Mouse (Mus musculus) myocyte (in vitro differentiated cells): ENCODE measurements around the gene Gpr180. TPM values are rescaled to one million over a fixed set of nuclear protein-coding genes. Genes with fewer than 3 reads are reported as not detected.

Experiments
- H3K27me3 ChIP-seq: one replicate; pipeline ENCODE4 v1.6.1; 2011; ENCODE audit not compliant: control insufficient read depth, insufficient read depth, insufficient read length
- H3K36me3 ChIP-seq: one replicate; pipeline ENCODE4 v1.6.1; 2011; ENCODE audit not compliant: control insufficient read depth, insufficient read depth
- H3K4me2 ChIP-seq: one replicate; pipeline ENCODE4 v1.6.1; 2011; ENCODE audit warnings: low read depth, control low read depth
- H3K4me3 ChIP-seq: one replicate; pipeline ENCODE4 v1.5.1; 2011; ENCODE audit warnings: mild to moderate bottlenecking, control low read depth, moderate library complexity
- H3K79me2 ChIP-seq: one replicate; pipeline ENCODE4 v1.6.1; 2011; ENCODE audit not compliant: control insufficient read depth, insufficient read depth
- H3ac ChIP-seq: one replicate; pipeline ENCODE4 v1.6.1; 2011; ENCODE audit not compliant: control insufficient read depth, insufficient read length
- CEBPB ChIP-seq: IDR thresholded peaks from 2 replicates; pipeline ENCODE4 v1.6.1; 2011; ENCODE audit warnings: mild to moderate bottlenecking, moderate library complexity; ENCODE audit not compliant: poor library complexity, insufficient read depth, severe bottlenecking
- E2F4 ChIP-seq: IDR thresholded peaks from one replicate; pipeline ENCODE4 v1.6.1; 2011; ENCODE audit warnings: mild to moderate bottlenecking, control low read depth, moderate library complexity; ENCODE audit not compliant: insufficient read depth
- MAX ChIP-seq: IDR thresholded peaks from one replicate; pipeline ENCODE4 v1.6.1; 2011; ENCODE audit warnings: low read depth, mild to moderate bottlenecking, control low read depth
- MYOD1 ChIP-seq, 3 experiments: IDR thresholded peaks; one replicate each; pipeline ENCODE4 v1.6.1; 2011; ENCODE audit warnings: control low read depth in 2 of 3, low read depth in 2 of 3, mild to moderate bottlenecking in 2 of 3, moderate library complexity in 1 of 3; ENCODE audit not compliant: insufficient read length in 2 of 3, control insufficient read depth in 1 of 3
- MYOG ChIP-seq, 3 experiments: IDR thresholded peaks; one replicate each; pipeline ENCODE4 v1.6.1; 2011; ENCODE audit warnings: control low read depth in 2 of 3, low read depth in 2 of 3, mild to moderate bottlenecking in 2 of 3; ENCODE audit not compliant: insufficient read length in 2 of 3, control insufficient read depth in 1 of 3, insufficient read depth in 1 of 3
- POLR2A ChIP-seq: IDR thresholded peaks from one replicate; pipeline ENCODE4 v1.6.1; 2011; ENCODE audit warnings: low read depth, mild to moderate bottlenecking, control low read depth, moderate library complexity; ENCODE audit not compliant: insufficient read length
- POLR2AphosphoS2 ChIP-seq: IDR thresholded peaks from one replicate; pipeline ENCODE4 v1.6.1; 2011; ENCODE audit warnings: low read depth, control low read depth; ENCODE audit not compliant: insufficient read length
- REST ChIP-seq: IDR thresholded peaks from one replicate; pipeline ENCODE4 v1.6.1; 2011; ENCODE audit warnings: mild to moderate bottlenecking, control low read depth, moderate library complexity; ENCODE audit not compliant: insufficient read depth, insufficient read length
- SRF ChIP-seq: IDR thresholded peaks from one replicate; pipeline ENCODE4 v1.6.1; 2011; ENCODE audit warnings: low read depth; ENCODE audit not compliant: control insufficient read depth, insufficient read length
- TCF12 ChIP-seq: IDR thresholded peaks from one replicate; pipeline ENCODE4 v1.6.1; 2011; ENCODE audit warnings: mild to moderate bottlenecking, control low read depth; ENCODE audit not compliant: poor library complexity, insufficient read depth, severe bottlenecking
- TCF3 ChIP-seq: IDR thresholded peaks from one replicate; pipeline ENCODE4 v1.6.1; 2011; ENCODE audit warnings: low read depth, control low read depth; ENCODE audit not compliant: insufficient read length
- USF1 ChIP-seq: IDR thresholded peaks from one replicate; pipeline ENCODE4 v1.6.1; 2011; ENCODE audit warnings: low read depth, mild to moderate bottlenecking, control low read depth, moderate library complexity
- polyA plus RNA-seq: library from polyadenylated mRNA; unstranded; fragments of >200 nt; fragmentation: generic; extraction: Trizol; gene quantifications from one replicate; pipeline ENCODE4 v1.2.1, GENCODE M21; 2012; ENCODE audit warnings: missing spikeins

Gene Gpr180
- polyA plus RNA-seq, 1 experiment: 15.8 TPM

GRCm38 (mm10) chr14:118197063-118197462 is 60.1 kb downstream of the Gpr180 start:
- Histone ChIP-seq H3ac (no peak overlapping the region), H3K79me2 (no peaks in the 10 kb centered on the region), H3K36me3 (no peaks in the 10 kb centered on the region), H3K4me2 (no peak overlapping the region), H3K27me3 (peaks cover 16% of the 10 kb centered on the region), H3K4me3 (no peak overlapping the region)
- TF ChIP-seq MYOD1 (IDR thresholded peaks at IDR 0.05; ENCODE audit: control insufficient read depth in 1 of 3, insufficient read length in 2 of 3, low read depth in 2 of 3) (no peak), MAX (no peak), USF1 (no peak), E2F4 (no peak), POLR2AphosphoS2 (no peak), TCF12 (no peak), POLR2A (no peak), TCF3 (no peak), SRF (no peak), MYOG (IDR thresholded peaks at IDR 0.05; ENCODE audit: control insufficient read depth in 1 of 3, insufficient read depth in 1 of 3, insufficient read length in 2 of 3, low read depth in 2 of 3) (no peak), CEBPB (no peak), REST (no peak)

- no peak overlapping the region for H3K4me2 ChIP-seq
- no peak overlapping the region for H3ac ChIP-seq
- TF ChIP-seq MYOD1 (IDR thresholded peaks at IDR 0.05; ENCODE audit: control insufficient read depth in 1 of 3, insufficient read length in 2 of 3, low read depth in 2 of 3) (no peak), TCF12 (no peak), CEBPB (no peak), POLR2AphosphoS2 (no peak), E2F4 (no peak), USF1 (no peak), POLR2A (no peak), REST (no peak), MYOG (IDR thresholded peaks at IDR 0.05; ENCODE audit: control insufficient read depth in 1 of 3, insufficient read depth in 1 of 3, insufficient read length in 2 of 3, low read depth in 2 of 3) (no peak), SRF (no peak), MAX (no peak)
- H3K79me2 ChIP-seq: no peaks in the 10 kb centered on the region
- no peaks in the 10 kb centered on the region for H3K36me3 ChIP-seq
- peaks cover 10% of the 10 kb centered on the region for H3K27me3 ChIP-seq
- H3K4me3 ChIP-seq: no peak overlapping the region
Measured at GRCm38 (mm10) chr14:118200731-118201130, 63.8 kb downstream of the Gpr180 start.

GRCm38 (mm10) chr14:118202006-118202405 is 65.0 kb downstream of the Gpr180 start:
- H3K27me3 ChIP-seq: peaks cover 10% of the 10 kb centered on the region
- H3K4me3 ChIP-seq: no peak overlapping the region
- H3K79me2 ChIP-seq: no peaks in the 10 kb centered on the region
- H3K4me2 ChIP-seq: no peak overlapping the region
- no peak overlapping the region for H3ac ChIP-seq
- H3K36me3 ChIP-seq: no peaks in the 10 kb centered on the region
- no peak for TF ChIP-seq POLR2A
- TF ChIP-seq CEBPB: no peak
- TF ChIP-seq MAX: no peak
- no peak for TF ChIP-seq TCF12
- no peak for TF ChIP-seq E2F4
- TF ChIP-seq MYOD1 (IDR thresholded peaks at IDR 0.05; ENCODE audit: control insufficient read depth in 1 of 3, insufficient read length in 2 of 3, low read depth in 2 of 3): no peak
- TF ChIP-seq USF1: no peak
- no peak for TF ChIP-seq REST
- TF ChIP-seq TCF3: no peak
- no peak for TF ChIP-seq MYOG (IDR thresholded peaks at IDR 0.05; ENCODE audit: control insufficient read depth in 1 of 3, insufficient read depth in 1 of 3, insufficient read length in 2 of 3, low read depth in 2 of 3)
- no peak for TF ChIP-seq POLR2AphosphoS2
- no peak for TF ChIP-seq SRF

- Histone ChIP-seq H3K4me3 (no peak overlapping the region), H3K27me3 (peaks cover 10% of the 10 kb centered on the region), H3K36me3 (no peaks in the 10 kb centered on the region), H3K79me2 (no peaks in the 10 kb centered on the region), H3ac (no peak overlapping the region), H3K4me2 (no peak overlapping the region)
- no peak for TF ChIP-seq REST
- TF ChIP-seq POLR2A: no peak
- TF ChIP-seq USF1: no peak
- TF ChIP-seq MAX: no peak
- no peak for TF ChIP-seq MYOG (IDR thresholded peaks at IDR 0.05; ENCODE audit: control insufficient read depth in 1 of 3, insufficient read depth in 1 of 3, insufficient read length in 2 of 3, low read depth in 2 of 3)
- no peak for TF ChIP-seq SRF
- TF ChIP-seq TCF3: no peak
- no peak for TF ChIP-seq E2F4
- no peak for TF ChIP-seq MYOD1 (IDR thresholded peaks at IDR 0.05; ENCODE audit: control insufficient read depth in 1 of 3, insufficient read length in 2 of 3, low read depth in 2 of 3)
- TF ChIP-seq CEBPB: no peak
- TF ChIP-seq POLR2AphosphoS2: no peak
- TF ChIP-seq TCF12: no peak
Measured at GRCm38 (mm10) chr14:118203031-118203430, 66.1 kb downstream of the Gpr180 start.

GRCm38 (mm10) chr14:118207347-118207746 is 70.4 kb downstream of the Gpr180 start:
- Histone ChIP-seq H3K4me2 (no peak overlapping the region), H3ac (no peak overlapping the region), H3K27me3 (no peaks in the 10 kb centered on the region), H3K4me3 (no peak overlapping the region), H3K79me2 (no peaks in the 10 kb centered on the region), H3K36me3 (no peaks in the 10 kb centered on the region)
- TF ChIP-seq TCF12: no peak
- no peak for TF ChIP-seq SRF
- TF ChIP-seq REST: no peak
- TF ChIP-seq MYOD1 (IDR thresholded peaks at IDR 0.05; ENCODE audit: control insufficient read depth in 1 of 3, insufficient read length in 2 of 3, low read depth in 2 of 3): no peak
- TF ChIP-seq E2F4: no peak
- no peak for TF ChIP-seq CEBPB
- TF ChIP-seq USF1: no peak
- no peak for TF ChIP-seq TCF3
- TF ChIP-seq POLR2A: no peak
- no peak for TF ChIP-seq MAX
